Mouse (Mus musculus): ENCODE data around the gene Itgb5. TPM values are rescaled to one million over a fixed set of nuclear protein-coding genes. Genes with fewer than 3 reads are reported as not detected.

The Itgb5 gene
- polyA plus RNA-seq, 1 experiment from 2014 or later = 49.8 TPM

- H3K4me1 ChIP-seq = no peaks in the 10 kb centered on the region
- H3K36me3 ChIP-seq = no peaks in the 10 kb centered on the region
- no peak overlapping the region for H3K27ac ChIP-seq
- no peak overlapping the region for H3K4me3 ChIP-seq
- 73% methylated on average over 6 of the region's 6 CpGs for WGBS
- H3K9ac ChIP-seq = no peak overlapping the region
- ATAC-seq (ENCODE audit: borderline replicate concordance, extremely low read depth, low FRiP score, low TSS enrichment) = no peak
- no peaks in the 10 kb centered on the region for H3K9me3 ChIP-seq
- H3K27me3 ChIP-seq = no peaks in the 10 kb centered on the region
- H3K4me2 ChIP-seq = no peak overlapping the region
These were observed 155.9 kb downstream of the Itgb5 start for GRCm38 (mm10) chr16:33985372-33985771.

GRCm38 (mm10) chr16:33986993-33987392 lies 157.5 kb downstream of the Itgb5 start:
- no peak for ATAC-seq (ENCODE audit: borderline replicate concordance, extremely low read depth, low FRiP score, low TSS enrichment)

GRCm38 (mm10) chr16:33988358-33989012 lies 159.0 kb downstream of the Itgb5 start:
- Histone ChIP-seq H3K4me2 (no peak overlapping the region), H3K27me3 (no peaks in the 10 kb centered on the region), H3K9ac (no peak overlapping the region), H3K9me3 (no peaks in the 10 kb centered on the region), H3K4me1 (no peaks in the 10 kb centered on the region), H3K36me3 (no peaks in the 10 kb centered on the region), H3K4me3 (no peak overlapping the region), H3K27ac (no peak overlapping the region)
- WGBS = 55% methylated on average over 17 of the region's 17 CpGs
- no peak for ATAC-seq (ENCODE audit: borderline replicate concordance, extremely low read depth, low FRiP score, low TSS enrichment)

More at GRCm38 (mm10) chr16:33986993-33987392, 157.5 kb downstream of the Itgb5 start:
- H3K27me3 ChIP-seq = no peaks in the 10 kb centered on the region
- no peak overlapping the region for H3K4me3 ChIP-seq
- no peak overlapping the region for H3K4me2 ChIP-seq
- H3K4me1 ChIP-seq = no peaks in the 10 kb centered on the region
- H3K36me3 ChIP-seq = no peaks in the 10 kb centered on the region
- 83% methylated on average over 7 of the region's 7 CpGs for WGBS
- no peak overlapping the region for H3K9ac ChIP-seq
- H3K27ac ChIP-seq = no peak overlapping the region
- H3K9me3 ChIP-seq = no peaks in the 10 kb centered on the region

- no peaks in the 10 kb centered on the region for H3K9me3 ChIP-seq
- H3K4me1 ChIP-seq = no peaks in the 10 kb centered on the region
- ATAC-seq (ENCODE audit: borderline replicate concordance, extremely low read depth, low FRiP score, low TSS enrichment) = no peak
- H3K4me3 ChIP-seq = no peak overlapping the region
- H3K36me3 ChIP-seq = no peaks in the 10 kb centered on the region
- H3K9ac ChIP-seq = no peak overlapping the region
- WGBS = 87% methylated on average over 1 of the region's 1 CpGs
- H3K4me2 ChIP-seq = no peak overlapping the region
- H3K27ac ChIP-seq = no peak overlapping the region
- H3K27me3 ChIP-seq = no peaks in the 10 kb centered on the region
These were observed 159.6 kb downstream of the Itgb5 start for GRCm38 (mm10) chr16:33989106-33989505.

GRCm38 (mm10) chr16:33990712-33991111 lies 161.2 kb downstream of the Itgb5 start:
- Histone ChIP-seq H3K4me2 (no peak overlapping the region), H3K36me3 (no peaks in the 10 kb centered on the region), H3K9ac (no peak overlapping the region), H3K4me1 (no peaks in the 10 kb centered on the region), H3K4me3 (no peak overlapping the region), H3K27ac (no peak overlapping the region), H3K9me3 (no peaks in the 10 kb centered on the region), H3K27me3 (no peaks in the 10 kb centered on the region)
- WGBS = 55% methylated on average over 4 of the region's 4 CpGs
- ATAC-seq (ENCODE audit: borderline replicate concordance, extremely low read depth, low FRiP score, low TSS enrichment) = no peak

GRCm38 (mm10) chr16:33994321-33994720 lies 164.9 kb downstream of the Itgb5 start:
- Histone ChIP-seq H3K27ac (no peak overlapping the region), H3K4me1 (no peaks in the 10 kb centered on the region), H3K4me2 (no peak overlapping the region), H3K9ac (no peak overlapping the region), H3K4me3 (no peak overlapping the region), H3K27me3 (no peaks in the 10 kb centered on the region), H3K36me3 (no peaks in the 10 kb centered on the region), H3K9me3 (no peaks in the 10 kb centered on the region)
- WGBS = 76% methylated on average over 6 of the region's 6 CpGs
- no peak for ATAC-seq (ENCODE audit: borderline replicate concordance, extremely low read depth, low FRiP score, low TSS enrichment)

- Histone ChIP-seq H3K27me3 (no peaks in the 10 kb centered on the region), H3K4me1 (0 out of 2 replicates have a peak, but pooled peaks cover 1% of the 10 kb centered on the region), H3K4me3 (no peak overlapping the region), H3K36me3 (no peaks in the 10 kb centered on the region), H3K4me2 (no peak overlapping the region), H3K9me3 (no peaks in the 10 kb centered on the region), H3K27ac (no peak overlapping the region), H3K9ac (no peak overlapping the region)
- WGBS = 73% methylated on average over 3 of the region's 3 CpGs
- ATAC-seq (ENCODE audit: borderline replicate concordance, extremely low read depth, low FRiP score, low TSS enrichment) = no peak
These were observed 166.0 kb downstream of the Itgb5 start for GRCm38 (mm10) chr16:33995496-33995895.

GRCm38 (mm10) chr16:33996030-33996429 lies 166.6 kb downstream of the Itgb5 start:
- no peak for ATAC-seq (ENCODE audit: borderline replicate concordance, extremely low read depth, low FRiP score, low TSS enrichment)
- Histone ChIP-seq H3K4me1 (0 out of 2 replicates have a peak, but pooled peaks cover 3% of the 10 kb centered on the region), H3K4me3 (no peak overlapping the region), H3K4me2 (no peak overlapping the region), H3K27me3 (no peaks in the 10 kb centered on the region), H3K9ac (no peak overlapping the region), H3K27ac (no peak overlapping the region), H3K9me3 (no peaks in the 10 kb centered on the region), H3K36me3 (no peaks in the 10 kb centered on the region)
- WGBS = 7% methylated on average over 5 of the region's 5 CpGs

GRCm38 (mm10) chr16:33998011-33998410 lies 168.5 kb downstream of the Itgb5 start:
- no peak overlapping the region for H3K4me3 ChIP-seq
- 73% methylated on average over 6 of the region's 6 CpGs for WGBS

More at GRCm38 (mm10) chr16:33998011-33998410, 168.5 kb downstream of the Itgb5 start:
- Histone ChIP-seq H3K27me3 (no peaks in the 10 kb centered on the region), H3K4me1 (peaks cover 9% of the 10 kb centered on the region; the same call in 1 of the 2 replicates), H3K36me3 (no peaks in the 10 kb centered on the region), H3K4me2 (no peak overlapping the region), H3K9ac (no peak overlapping the region), H3K27ac (no peak overlapping the region), H3K9me3 (no peaks in the 10 kb centered on the region)
- no peak for ATAC-seq (ENCODE audit: borderline replicate concordance, extremely low read depth, low FRiP score, low TSS enrichment)

Other genes starting within 250 kb of the Itgb5 start
- 21.1 and 25.2 TPM in 2 replicates for gene Heg1, start 145.3 kb upstream of the Itgb5 start, polyA plus RNA-seq (2015; fragmentation: Nextera tagmentation; extraction: Ambion mirVana)
- gene Muc13, start 35.6 kb upstream of the Itgb5 start, polyA plus RNA-seq (2015; fragmentation: Nextera tagmentation; extraction: Ambion mirVana) = 0.05 and 0.11 TPM in 2 replicates
- gene Umps, start 137.4 kb downstream of the Itgb5 start, polyA plus RNA-seq (2015; fragmentation: Nextera tagmentation; extraction: Ambion mirVana) = 56.0 and 58.9 TPM in 2 replicates

Measured in lung, embryonic 15.5 days (tissue).